In the genomic region with DNA sequence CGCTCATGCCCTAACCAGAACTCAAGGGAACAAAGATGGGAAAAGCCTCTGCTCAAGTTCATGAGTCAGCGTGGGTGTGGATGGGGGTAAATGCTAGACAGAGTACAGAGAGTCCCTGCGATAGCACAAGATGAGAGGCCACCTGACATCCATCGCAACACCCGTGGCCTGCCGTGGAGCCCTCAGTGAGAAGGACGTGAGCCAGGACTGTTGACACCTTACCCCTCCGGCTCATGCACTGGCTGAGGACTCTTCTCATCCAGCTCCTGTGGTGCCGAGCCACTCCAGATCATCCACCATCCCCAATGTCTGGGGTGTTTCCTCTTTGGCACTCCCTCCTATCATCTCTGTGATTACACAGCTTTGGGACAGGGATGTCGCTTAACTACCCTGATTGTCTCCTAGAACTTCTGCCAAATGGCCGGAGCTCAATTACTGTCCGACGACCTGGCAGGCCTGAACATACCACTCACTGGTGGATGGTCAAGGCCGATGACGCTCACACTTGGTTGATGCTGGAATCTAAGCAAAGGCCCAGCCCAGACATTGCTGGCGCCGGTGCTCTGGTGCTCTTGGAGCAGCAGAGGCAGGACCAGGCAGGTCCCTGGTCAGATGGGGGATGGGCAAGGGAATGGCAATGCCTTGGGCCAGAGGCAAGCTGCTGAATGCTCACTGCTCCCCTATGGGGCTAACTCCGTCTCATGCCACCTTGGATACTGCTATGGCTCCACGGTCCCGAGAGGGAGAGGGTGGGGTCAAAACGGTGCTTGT, we compare ENCODE assay signal across 15 mouse cellular contexts. TPM values are rescaled to one million over a fixed set of nuclear protein-coding genes. Genes with fewer than 3 reads are reported as not detected.
A peak's percentile ranks its signal among the peaks of the same experiment; 100 is the strongest.
DNase-seq lines count a peak whose midpoint lies in the region; ATAC-seq and TF ChIP-seq lines count a peak whose summit lies in the region.
"Had no signal": no experiment of that assay in that cellular context is flagged by ENCODE, and none has a peak within 500 bp of the region (broad histone marks: within the 10 kb centered on the region; RNA-seq: fewer than 3 reads in every experiment).

No protein-coding gene starts in this region.

- no peak overlapping the region for H3K4me3 ChIP-seq in heart, adult 2 months
- H3K4me3 ChIP-seq in C2C12 (ENCODE audit: insufficient read depth, poor library complexity, severe bottlenecking) = peak overlapping the region; percentile 3
- H3K4me3 ChIP-seq in heart, embryonic 15.5 days = no peak overlapping the region
- H3K4me3 ChIP-seq in intestine, postnatal 0 days (ENCODE audit: low read depth, low read length) = no peak overlapping the region
- no peak overlapping the region for H3K4me3 ChIP-seq in lung, adult 2 months (replicated peaks; ENCODE audit: extremely low read depth, low read depth, low read length)
- H3K4me3 ChIP-seq: hindbrain, embryonic 15.5 days; neural tube, embryonic 13.5 days had no signal

- intact Hi-C loops in heart, adult 2 months (cut with DNase I) = no loop called here

- no peak for TF ChIP-seq POLR2A in heart, adult 2 months (IDR thresholded peaks at IDR 0.05; ENCODE audit: insufficient read depth, low read depth, low read length)
- no peak for TF ChIP-seq POLR2A in lung, adult 2 months (IDR thresholded peaks at IDR 0.05; ENCODE audit: borderline replicate concordance, extremely low read depth, low read depth, low read length)

- H3K79me3 ChIP-seq in C2C12 (ENCODE audit: low read depth) = peaks cover 95% of the 10 kb centered on the region

- H3K36me3 ChIP-seq in heart, adult 2 months (ENCODE audit: control insufficient read depth, insufficient read depth, low read length) = no peaks in the 10 kb centered on the region
- peaks cover 29% of the 10 kb centered on the region for H3K36me3 ChIP-seq in C2C12 (ENCODE audit: control insufficient read depth, insufficient read depth)
- H3K36me3 ChIP-seq in heart, embryonic 15.5 days = no peaks in the 10 kb centered on the region
- H3K36me3 ChIP-seq in intestine, postnatal 0 days (ENCODE audit: control insufficient read depth, insufficient read depth) = no peaks in the 10 kb centered on the region
- H3K36me3 ChIP-seq: hindbrain, embryonic 15.5 days; neural tube, embryonic 13.5 days had no signal

- no peak overlapping the region for H3K4me2 ChIP-seq in heart, embryonic 15.5 days
- no peak overlapping the region for H3K4me2 ChIP-seq in intestine, postnatal 0 days (replicated peaks; ENCODE audit: low read depth)
- H3K4me2 ChIP-seq: hindbrain, embryonic 15.5 days; neural tube, embryonic 13.5 days had no signal

- peaks cover 44% of the 10 kb centered on the region for H3K4me1 ChIP-seq in heart, adult 2 months (ENCODE audit: control insufficient read depth, insufficient read depth, low read length)
- H3K4me1 ChIP-seq in heart, embryonic 15.5 days (replicated peaks) = peaks cover 99% of the 10 kb centered on the region
- peaks cover 5% of the 10 kb centered on the region; the same call in 1 of the 2 replicates for H3K4me1 ChIP-seq in intestine, postnatal 0 days (replicated peaks; ENCODE audit: control insufficient read depth, insufficient read depth, low read length)
- peaks cover 13% of the 10 kb centered on the region; the same call in 1 of the 2 replicates for H3K4me1 ChIP-seq in lung, adult 2 months (ENCODE audit: control insufficient read depth, insufficient read depth, low read length)

- H3ac ChIP-seq in C2C12 (ENCODE audit: control insufficient read depth, insufficient read length, low read depth) = peak overlapping the region; percentile 27

- peak overlapping the region; percentile 53 for H3K27ac ChIP-seq in heart, adult 2 months
- peak overlapping the region; percentile 81 for H3K27ac ChIP-seq in heart, embryonic 15.5 days
- no peak overlapping the region for H3K27ac ChIP-seq in intestine, postnatal 0 days (ENCODE audit: low read depth, low read length)
- H3K27ac ChIP-seq: hindbrain, embryonic 15.5 days; kidney, postnatal 0 days had no signal

- H3K9me3 ChIP-seq in heart, embryonic 15.5 days (replicated peaks) = no peaks in the 10 kb centered on the region
- no peaks in the 10 kb centered on the region for H3K9me3 ChIP-seq in intestine, postnatal 0 days (ENCODE audit: control insufficient read depth)
- H3K9me3 ChIP-seq: hindbrain, embryonic 15.5 days; neural tube, embryonic 13.5 days had no signal

- ATAC-seq in heart, embryonic 15.5 days (replicated peaks; ENCODE audit: insufficient number of reproducible peaks, insufficient read depth, low FRiP score, low read depth) = no peak
- ATAC-seq in intestine, postnatal 0 days = no peak

- TF ChIP-seq CTCF in heart, adult 2 months (IDR thresholded peaks at IDR 0.05) = no peak
- TF ChIP-seq CTCF in C2C12 (IDR thresholded peaks at IDR 0.05; ENCODE audit: control insufficient read depth, insufficient read depth, insufficient read length) = no peak
- no peak for TF ChIP-seq CTCF in intestine, postnatal 0 days (IDR thresholded peaks at IDR 0.05; ENCODE audit: low read depth)
- no peak for TF ChIP-seq CTCF in lung, adult 2 months (IDR thresholded peaks at IDR 0.05; ENCODE audit: insufficient read depth, low read length)

- no peaks in the 10 kb centered on the region for H3K27me3 ChIP-seq in heart, adult 2 months (ENCODE audit: control insufficient read depth, insufficient read depth, low read length)
- H3K27me3 ChIP-seq in C2C12 (ENCODE audit: control insufficient read depth, insufficient read depth, insufficient read length) = no peaks in the 10 kb centered on the region
- no peaks in the 10 kb centered on the region for H3K27me3 ChIP-seq in heart, embryonic 15.5 days
- no peaks in the 10 kb centered on the region for H3K27me3 ChIP-seq in intestine, postnatal 0 days (replicated peaks; ENCODE audit: control insufficient read depth, insufficient read depth, low read length)
- H3K27me3 ChIP-seq: hindbrain, embryonic 15.5 days had no signal

- H3K9ac ChIP-seq in heart, adult 2 months (ENCODE audit: low read depth, low read length) = no peak overlapping the region
- no peak overlapping the region for H3K9ac ChIP-seq in heart, embryonic 15.5 days
- no peak overlapping the region; the same call in 1 of the 2 replicates for H3K9ac ChIP-seq in intestine, postnatal 0 days (ENCODE audit: low read depth, low read length)
- H3K9ac ChIP-seq: hindbrain, embryonic 15.5 days; neural tube, embryonic 13.5 days had no signal

- no peak for TF ChIP-seq EP300 in heart, adult 2 months (IDR thresholded peaks at IDR 0.05; ENCODE audit: insufficient read depth, low read depth, low read length)

- 30% methylated on average over 21 of the region's 21 CpGs for WGBS in heart, adult 2 months
- WGBS in heart, embryonic 15.5 days = 26% methylated on average over 21 of the region's 21 CpGs
- 80% methylated on average over 21 of the region's 21 CpGs for WGBS in intestine, postnatal 0 days
- 66% methylated on average over 21 of the region's 21 CpGs for WGBS in lung, adult 2 months

- DNase-seq in heart, adult 2 months = no peak
- DNase-seq in heart, adult 9 months (ENCODE audit: low spot score in 2 of 2) = no peak
- peak; percentile 76 for DNase-seq in MN1 (ENCODE audit: low spot score)
- no peak for DNase-seq in lung, adult 2 months
- no peak for DNase-seq in adrenal gland, adult 18-20 months (ENCODE audit: low spot score in 2 of 2)
- DNase-seq: gastrocnemius, postnatal 10 days; lung, postnatal 14 days; midbrain, embryonic 14.5 days; right cerebral cortex, postnatal 14 days had no signal

- H3K79me2 ChIP-seq in heart, adult 2 months (replicated peaks; ENCODE audit: control insufficient read depth, insufficient read depth, low read length) = no peaks in the 10 kb centered on the region
- H3K79me2 ChIP-seq in C2C12 (ENCODE audit: control insufficient read depth, insufficient read depth) = peaks cover 100% of the 10 kb centered on the region

TF ChIP-seq in C2C12, 6 proteins besides CTCF, POLR2A, EP300 and RAD21:
- TF ChIP-seq CEBPB (IDR thresholded peaks at IDR 0.05; ENCODE audit: low read depth) (no peak), USF1 (IDR thresholded peaks at IDR 0.05; ENCODE audit: low read depth) (no peak), MAX (IDR thresholded peaks at IDR 0.05) (no peak), MYOD1 (IDR thresholded peaks at IDR 0.05; ENCODE audit: control insufficient read depth, insufficient read length, low read depth) (no peak), MYOG (IDR thresholded peaks at IDR 0.05; ENCODE audit: control insufficient read depth, extremely low read depth, insufficient read length) (no peak), FOSL1 (IDR thresholded peaks at IDR 0.05; ENCODE audit: insufficient read depth, low read length, poor library complexity, severe bottlenecking) (no peak)
TF ChIP-seq in C2C12: peak in this region for 0.

RNA-seq across cellular contexts. Expression of gene Unc5b, which starts 25.8 kb away (rescaled TPM):
- 10 to 100 TPM; 11.0 to 12.6 TPM for total RNA-seq in heart, adult 2 months (2021)
- polyA plus RNA-seq in heart, adult 2 months (2012; rRNA removed) = 12.2 and 15.0 TPM in 2 replicates
- polyA plus RNA-seq in C2C12 (2012; fragmentation: generic; extraction: Trizol) = 142 TPM
- 11.7 TPM in 2 replicates for polyA plus RNA-seq in heart, embryonic 15.5 days (2015; fragmentation: Nextera tagmentation; extraction: Ambion mirVana)
- polyA plus RNA-seq in intestine, postnatal 0 days (2015; fragmentation: Nextera tagmentation; extraction: Ambion mirVana) = 2.5 and 2.6 TPM in 2 replicates
- polyA plus RNA-seq in lung, adult 2 months (2012; rRNA removed) = 13.4 and 16.8 TPM in 2 replicates
- 1 to 10 TPM; 4.1 to 6.7 TPM for total RNA-seq in adrenal gland, adult 18-20 months (2021)

RNA-seq across cellular contexts. Expression of gene Slc29a3, which starts 53.0 kb away (rescaled TPM):
- 1 to 10 TPM; 4.1 to 5.6 TPM for total RNA-seq in heart, adult 2 months (2021)
- 3.9 and 4.9 TPM in 2 replicates for polyA plus RNA-seq in heart, adult 2 months (2012; rRNA removed)
- 4.4 TPM for polyA plus RNA-seq in C2C12 (2012; fragmentation: generic; extraction: Trizol)
- 4.5 and 9.2 TPM in 2 replicates for polyA plus RNA-seq in heart, embryonic 15.5 days (2015; fragmentation: Nextera tagmentation; extraction: Ambion mirVana)
- 6.3 and 7.9 TPM in 2 replicates for polyA plus RNA-seq in intestine, postnatal 0 days (2015; fragmentation: Nextera tagmentation; extraction: Ambion mirVana)
- 8.0 and 10.0 TPM in 2 replicates for polyA plus RNA-seq in lung, adult 2 months (2012; rRNA removed)
- total RNA-seq in adrenal gland, adult 18-20 months (2021) = 10 to 100 TPM; 19.4 to 57.7 TPM
